Mouse (Mus musculus) heart, adult 2 months (tissue): ENCODE measurements at regions not wholly inside any gene's neighbourhood (a gene's known extent, or its start where the extent isn't known, plus 50 kb on each side); places are given as distances from the start of the nearest gene placed in this dataset.

ENCODE experiments used
- DNase-seq, 2 experiments: peaks; one replicate each; pipeline ENCODE4 v3.0.0; 2021
- H3K27ac ChIP-seq: fragments of 200-600 bp; 2 replicates; pipeline ENCODE4 v1.8.1; 2022
- H3K27me3 ChIP-seq: fragments of 200-500 bp; 2 replicates; pipeline ENCODE4 v1.6.1; 2012; ENCODE audit warnings: mild to moderate bottlenecking, low read length, inconsistent platforms, mixed read lengths; ENCODE audit not compliant: control insufficient read depth, insufficient read depth
- H3K36me3 ChIP-seq: fragments of 200-500 bp; 2 replicates; pipeline ENCODE4 v1.6.1; 2012; ENCODE audit warnings: low read length, inconsistent platforms; ENCODE audit not compliant: control insufficient read depth, insufficient read depth
- H3K4me1 ChIP-seq: fragments of 200-500 bp; 2 replicates; pipeline ENCODE4 v1.6.1; 2011; ENCODE audit warnings: low read length; ENCODE audit not compliant: control insufficient read depth, insufficient read depth
- H3K4me3 ChIP-seq: fragments of 200-600 bp; 2 replicates; pipeline ENCODE4 v1.8.1; 2022
- H3K79me2 ChIP-seq: fragments of 200-500 bp; replicated peaks from 2 replicates; pipeline ENCODE4 v1.6.1; 2012; ENCODE audit warnings: mild to moderate bottlenecking, inconsistent platforms, low read length, moderate library complexity, mixed read lengths; ENCODE audit not compliant: control insufficient read depth, insufficient read depth
- H3K9ac ChIP-seq: fragments of 200-500 bp; 2 replicates; pipeline ENCODE4 v1.6.1; 2012; ENCODE audit warnings: low read depth, mild to moderate bottlenecking, control low read depth, inconsistent platforms, low read length, mixed read lengths
- CTCF ChIP-seq: fragments of 200-600 bp; IDR thresholded peaks from 2 replicates; pipeline ENCODE4 v1.8.1; 2022; ENCODE audit warnings: antibody characterized with exemption, mild to moderate bottlenecking, moderate library complexity
- EP300 ChIP-seq: fragments of 200-500 bp; IDR thresholded peaks from 2 replicates; pipeline ENCODE4 v1.6.1; 2011; ENCODE audit warnings: low read depth, low read length, control low read depth; ENCODE audit not compliant: insufficient read depth
- POLR2A ChIP-seq: fragments of 200-500 bp; IDR thresholded peaks from 2 replicates; pipeline ENCODE4 v1.6.1; 2011; ENCODE audit warnings: mild to moderate bottlenecking, low read depth, low read length, control low read depth; ENCODE audit not compliant: insufficient read depth
- WGBS: fragments of 180-500 bp; shearing (Covaris S2); methylation state at CpG from one replicate; pipeline ENCODE4 v1.1.7; 2018; 5-methylcytosine and 5-hydroxymethylcytosine counted together
- intact Hi-C: fragments of 180-260 bp; cut with DNase I; formaldehyde crosslinking; loops from one replicate; pipeline ENCODE4 v1.15.1; 2025

DNA sequence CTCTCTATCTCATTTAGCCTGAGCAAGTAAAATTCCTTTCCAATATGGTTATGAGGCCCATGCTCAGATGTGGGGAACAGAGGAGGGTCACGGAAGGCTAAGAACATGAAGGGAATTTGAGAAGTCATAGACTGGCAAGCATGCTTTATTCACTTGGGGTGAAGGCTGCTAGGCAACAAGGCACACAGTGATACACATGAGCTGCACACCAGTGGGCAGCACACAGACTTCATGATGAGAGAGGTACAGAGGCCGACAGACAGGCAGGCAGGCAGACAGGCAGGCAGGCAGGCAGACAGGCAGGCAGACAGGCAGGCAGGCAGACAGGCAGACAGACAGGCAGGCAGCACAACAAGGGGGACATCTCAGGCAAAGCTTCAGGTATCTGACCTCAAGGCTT, 631.3 kb upstream of the Pkdcc start:
- no peaks in the 10 kb centered on the region for H3K36me3 ChIP-seq

DNA sequence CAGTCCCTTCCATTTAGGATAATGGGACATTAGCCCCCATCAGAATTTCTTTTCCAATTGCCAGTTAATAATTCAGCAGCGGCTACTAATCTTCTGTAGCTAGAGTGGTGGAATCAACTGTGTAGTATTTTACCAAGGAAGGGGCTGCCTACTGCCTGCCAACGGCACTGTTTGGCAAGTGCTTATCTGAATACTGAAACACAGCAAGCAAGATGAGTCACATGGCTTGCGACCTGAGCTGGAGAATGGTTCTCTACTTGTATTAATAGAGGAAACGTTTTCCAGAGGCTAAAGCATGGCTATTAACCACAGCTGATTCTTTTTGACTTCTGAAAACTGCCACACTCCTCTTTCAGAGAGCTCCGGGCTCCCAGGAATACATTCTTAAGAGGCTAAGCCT, 681.6 kb upstream of the Pkdcc start:
- no peak for TF ChIP-seq POLR2A
- TF ChIP-seq CTCF: no peak
- no peak for TF ChIP-seq EP300
- Histone ChIP-seq H3K79me2 (no peaks in the 10 kb centered on the region), H3K4me3 (no peak overlapping the region), H3K4me1 (no peaks in the 10 kb centered on the region), H3K36me3 (no peaks in the 10 kb centered on the region), H3K9ac (no peak overlapping the region), H3K27ac (no peak overlapping the region), H3K27me3 (no peaks in the 10 kb centered on the region)
- WGBS: 32% methylated on average over 5 of the region's 5 CpGs
- peak; percentile 18 to 33 for DNase-seq
- intact Hi-C loops: no loop called here

More for the DNA sequence above, 631.3 kb upstream of the Pkdcc start:
- intact Hi-C loops: no loop called here
- H3K4me1 ChIP-seq: no peaks in the 10 kb centered on the region
- no peak for TF ChIP-seq EP300
- TF ChIP-seq POLR2A: no peak
- no peak for TF ChIP-seq CTCF
- no peaks in the 10 kb centered on the region for H3K27me3 ChIP-seq
- no peak overlapping the region for H3K27ac ChIP-seq
- no peak overlapping the region for H3K9ac ChIP-seq
- DNase-seq: no peak
- H3K79me2 ChIP-seq: no peaks in the 10 kb centered on the region
- WGBS: 66% methylated on average over 2 of the region's 2 CpGs
- no peak overlapping the region for H3K4me3 ChIP-seq

DNA sequence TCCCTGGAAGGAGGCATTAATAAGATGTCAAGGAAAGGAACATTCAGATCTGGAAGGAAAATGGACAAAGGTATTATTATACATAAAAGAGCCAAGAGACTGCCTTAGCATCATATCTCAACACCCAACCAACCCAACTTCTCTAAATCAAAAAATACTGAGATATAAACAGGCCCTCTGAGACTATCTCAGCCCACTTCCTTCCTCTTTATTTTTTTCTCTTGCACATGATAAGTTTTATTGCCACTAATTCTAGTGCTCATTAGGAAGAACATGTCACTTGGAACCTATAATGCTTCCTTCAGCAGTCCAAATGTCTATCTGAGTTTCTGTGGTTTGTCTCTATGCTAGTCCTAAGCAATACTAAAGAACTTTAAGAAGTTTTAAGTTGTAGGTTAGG, 697.0 kb upstream of the Pkdcc start:
- Histone ChIP-seq H3K27ac (no peak overlapping the region), H3K27me3 (no peaks in the 10 kb centered on the region), H3K4me1 (no peaks in the 10 kb centered on the region), H3K79me2 (no peaks in the 10 kb centered on the region), H3K9ac (no peak overlapping the region), H3K4me3 (no peak overlapping the region), H3K36me3 (no peaks in the 10 kb centered on the region)
- intact Hi-C loops: no loop called here
- TF ChIP-seq POLR2A (no peak), EP300 (no peak), CTCF (no peak)
- no peak for DNase-seq

DNA sequence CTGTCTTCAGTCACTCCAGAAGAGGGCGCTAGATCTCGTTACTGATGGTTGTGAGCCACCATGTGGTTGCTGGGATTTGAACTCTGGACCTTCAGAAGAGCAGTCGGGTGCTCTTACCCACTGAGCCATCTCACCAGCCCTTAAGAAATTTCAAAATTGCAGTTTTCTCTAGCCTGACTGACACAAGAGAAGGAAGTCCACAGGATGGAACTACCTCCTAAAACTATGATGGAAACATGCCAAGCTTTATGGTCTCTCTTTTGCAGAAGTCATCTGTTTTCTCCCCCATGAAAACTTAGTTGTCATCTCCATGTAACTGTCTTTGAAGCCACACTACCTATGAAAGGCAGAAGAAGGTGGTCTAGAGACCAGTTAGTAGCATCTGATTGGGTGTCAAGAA, 698.2 kb upstream of the Pkdcc start:
- Histone ChIP-seq H3K4me3 (no peak overlapping the region), H3K79me2 (no peaks in the 10 kb centered on the region), H3K27me3 (no peaks in the 10 kb centered on the region), H3K36me3 (no peaks in the 10 kb centered on the region), H3K27ac (no peak overlapping the region), H3K4me1 (no peaks in the 10 kb centered on the region), H3K9ac (no peak overlapping the region)
- no peak for DNase-seq
- intact Hi-C loops: no loop called here
- 56% methylated on average over 3 of the region's 3 CpGs for WGBS
- TF ChIP-seq CTCF: no peak
- no peak for TF ChIP-seq POLR2A
- TF ChIP-seq EP300: no peak

DNA sequence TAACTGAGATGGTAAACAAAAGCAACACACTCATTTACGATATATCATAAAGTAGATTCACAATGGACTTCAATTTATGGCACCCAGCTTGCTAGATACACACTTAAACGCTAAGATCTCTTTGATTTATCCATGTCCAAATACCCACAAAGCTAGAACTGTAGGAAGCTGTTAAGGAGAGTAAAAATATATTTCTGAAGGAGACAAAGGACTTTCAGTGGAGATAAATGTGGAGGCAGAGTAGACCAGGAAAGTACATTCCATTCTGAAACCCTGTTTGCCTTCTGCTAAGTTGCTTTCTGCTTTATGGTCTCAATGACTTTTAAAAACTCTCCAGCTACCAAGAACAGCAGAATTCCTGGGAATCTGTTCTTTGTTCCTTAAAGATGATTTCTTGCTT, 701.3 kb upstream of the Pkdcc start:
- H3K4me1 ChIP-seq: no peaks in the 10 kb centered on the region
- TF ChIP-seq POLR2A: no peak
- no peaks in the 10 kb centered on the region for H3K36me3 ChIP-seq
- H3K9ac ChIP-seq: no peak overlapping the region
- intact Hi-C loops: no loop called here
- no peak for DNase-seq
- no peak overlapping the region for H3K4me3 ChIP-seq
- no peak overlapping the region for H3K27ac ChIP-seq
- WGBS: 69% methylated on average over 2 of the region's 2 CpGs
- H3K79me2 ChIP-seq: no peaks in the 10 kb centered on the region
- no peaks in the 10 kb centered on the region for H3K27me3 ChIP-seq

DNA sequence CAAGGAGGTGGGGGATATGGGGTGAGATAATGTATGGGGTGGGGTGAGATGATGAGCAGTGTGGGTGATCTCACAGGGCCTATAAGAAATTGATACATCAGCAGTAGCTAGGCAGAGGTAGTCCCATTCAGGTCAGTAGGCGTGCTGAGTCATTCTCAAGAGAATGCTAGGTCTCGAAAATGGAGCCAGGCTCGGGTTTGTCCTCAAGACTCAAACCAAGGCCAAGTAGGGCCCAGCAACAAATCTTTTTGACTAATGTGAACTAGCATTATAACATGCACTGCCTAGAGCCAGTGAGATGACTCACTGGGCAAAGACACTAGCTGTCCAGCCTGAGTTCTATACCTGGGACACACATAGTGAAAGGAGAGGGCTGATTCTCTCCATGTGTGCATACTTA, 710.8 kb upstream of the Pkdcc start:
- Histone ChIP-seq H3K27me3 (no peaks in the 10 kb centered on the region), H3K36me3 (no peaks in the 10 kb centered on the region), H3K79me2 (no peaks in the 10 kb centered on the region), H3K4me3 (no peak overlapping the region), H3K9ac (no peak overlapping the region), H3K27ac (no peak overlapping the region), H3K4me1 (no peaks in the 10 kb centered on the region)
- TF ChIP-seq CTCF: no peak
- TF ChIP-seq POLR2A: no peak
- no peak for TF ChIP-seq EP300
- intact Hi-C loops: no loop called here
- DNase-seq: no peak
- 76% methylated on average over 3 of the region's 3 CpGs for WGBS

DNA sequence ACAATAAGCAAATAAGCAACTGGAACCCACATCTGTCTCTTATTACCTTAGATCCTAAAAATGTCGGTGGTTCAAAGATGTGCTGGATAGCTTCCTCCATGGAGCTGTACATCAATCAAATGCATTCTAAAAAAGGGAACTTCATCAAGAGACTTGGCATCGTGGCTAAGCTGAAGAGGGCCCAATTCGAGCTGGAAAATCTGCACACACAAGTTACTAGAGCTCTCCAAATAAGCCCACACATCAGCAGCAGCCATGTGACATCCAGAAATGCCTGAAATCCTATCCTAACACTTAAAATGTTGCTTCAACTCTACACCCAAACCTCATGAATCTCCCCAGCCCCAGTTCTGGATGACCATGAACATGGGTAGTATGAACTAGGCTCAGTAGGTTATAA, 729.5 kb upstream of the Pkdcc start:
- DNase-seq: no peak
- H3K4me1 ChIP-seq: no peaks in the 10 kb centered on the region
- H3K27me3 ChIP-seq: no peaks in the 10 kb centered on the region
- no peak for TF ChIP-seq EP300
- no peak for TF ChIP-seq POLR2A
- no peak for TF ChIP-seq CTCF
- intact Hi-C loops: loop anchor here (10.0 kb wide), 1 partner anchor 229 kb away; no protein-coding TSS in a partner anchor
- H3K79me2 ChIP-seq: no peaks in the 10 kb centered on the region
- H3K27ac ChIP-seq: no peak overlapping the region
- no peak overlapping the region for H3K9ac ChIP-seq
- no peaks in the 10 kb centered on the region for H3K36me3 ChIP-seq
- 47% methylated on average over 3 of the region's 3 CpGs for WGBS
- no peak overlapping the region for H3K4me3 ChIP-seq
